In the genomic region with DNA sequence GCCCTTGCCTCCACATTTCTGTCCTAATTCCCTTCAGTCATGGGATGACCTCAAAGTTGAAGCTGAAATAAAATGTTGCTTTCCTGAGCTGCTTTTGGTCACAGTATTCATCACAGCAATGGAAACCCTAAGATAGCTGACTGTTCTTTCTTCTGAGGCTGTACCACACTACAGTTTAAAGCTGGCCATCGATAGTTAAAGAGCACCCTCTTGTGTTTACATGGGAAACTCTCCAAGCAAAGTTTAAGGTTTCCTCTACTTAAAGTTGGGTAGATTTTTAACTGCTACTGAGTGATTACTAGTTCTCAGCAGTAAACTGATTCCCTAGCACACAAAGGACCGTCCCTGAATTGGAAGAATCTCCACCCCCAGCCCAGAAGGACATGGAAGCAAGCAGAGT, we compare ENCODE assay signal across 9 mouse cellular contexts. TPM values are rescaled to one million over a fixed set of nuclear protein-coding genes. Genes with fewer than 3 reads are reported as not detected.
DNase-seq lines count a peak whose midpoint lies in the region; ATAC-seq and TF ChIP-seq lines count a peak whose summit lies in the region.
"Had no signal": no experiment of that assay in that cellular context is flagged by ENCODE, and none has a peak within 500 bp of the region (broad histone marks: within the 10 kb centered on the region; RNA-seq: fewer than 3 reads in every experiment).

No protein-coding gene starts in this region.

- 30% methylated on average over 2 of the region's 2 CpGs for WGBS in heart, adult 2 months
- WGBS in heart, embryonic 10.5 days, result 74% methylated on average over 2 of the region's 2 CpGs
- WGBS in liver, embryonic 16.5 days (ENCODE audit: insufficient replicate concordance), result 45% methylated on average over 2 of the region's 2 CpGs

- H3K9ac ChIP-seq in heart, adult 2 months (ENCODE audit: low read depth, low read length), result no peak overlapping the region
- H3K9ac ChIP-seq in liver, embryonic 16.5 days (ENCODE audit: low read depth, low read length), result no peak overlapping the region
- H3K9ac ChIP-seq: heart, embryonic 12.5 days had no signal

- no peak overlapping the region for H3K4me2 ChIP-seq in liver, embryonic 16.5 days (ENCODE audit: low read depth, low read length)
- H3K4me2 ChIP-seq: heart, embryonic 12.5 days had no signal

- H3K27ac ChIP-seq in heart, adult 2 months, result no peak overlapping the region
- no peak overlapping the region for H3K27ac ChIP-seq in heart, embryonic 10.5 days
- no peak overlapping the region for H3K27ac ChIP-seq in liver, embryonic 16.5 days (ENCODE audit: low read length)

- no peaks in the 10 kb centered on the region; the same call in 1 of the 2 replicates for H3K4me1 ChIP-seq in heart, adult 2 months (ENCODE audit: control insufficient read depth, insufficient read depth, low read length)
- H3K4me1 ChIP-seq in heart, embryonic 10.5 days, result no peaks in the 10 kb centered on the region
- peaks cover 2% of the 10 kb centered on the region for H3K4me1 ChIP-seq in liver, embryonic 16.5 days (ENCODE audit: control insufficient read depth, low read depth, low read length)
- H3K4me1 ChIP-seq: heart, embryonic 12.5 days had no signal

- H3K9me3 ChIP-seq in heart, embryonic 10.5 days, result no peaks in the 10 kb centered on the region
- H3K9me3 ChIP-seq in liver, embryonic 16.5 days (replicated peaks; ENCODE audit: control insufficient read depth, low read length), result no peaks in the 10 kb centered on the region
- H3K9me3 ChIP-seq: heart, embryonic 12.5 days had no signal

- TF ChIP-seq EP300 in heart, adult 2 months (IDR thresholded peaks at IDR 0.05; ENCODE audit: insufficient read depth, low read depth, low read length), result no peak

- H3K36me3 ChIP-seq in heart, adult 2 months (ENCODE audit: control insufficient read depth, insufficient read depth, low read length), result peaks cover 4% of the 10 kb centered on the region
- peaks cover 94% of the 10 kb centered on the region for H3K36me3 ChIP-seq in heart, embryonic 10.5 days
- H3K36me3 ChIP-seq in liver, embryonic 16.5 days (ENCODE audit: control insufficient read depth, insufficient read depth), result peaks cover 21% of the 10 kb centered on the region

- TF ChIP-seq CTCF in heart, adult 2 months (IDR thresholded peaks at IDR 0.05), result peak; percentile 72

- ATAC-seq in liver, embryonic 16.5 days (ENCODE audit: low read depth), result peak; percentile 47; the same call in 1 of the 2 replicates

- H3K27me3 ChIP-seq in heart, adult 2 months (ENCODE audit: control insufficient read depth, insufficient read depth, low read length), result no peaks in the 10 kb centered on the region
- H3K27me3 ChIP-seq in heart, embryonic 10.5 days (ENCODE audit: insufficient read depth, poor library complexity, severe bottlenecking), result no peaks in the 10 kb centered on the region
- no peaks in the 10 kb centered on the region for H3K27me3 ChIP-seq in liver, embryonic 16.5 days (ENCODE audit: control insufficient read depth, insufficient read depth, low read depth, low read length)
- H3K27me3 ChIP-seq: heart, embryonic 12.5 days had no signal

- H3K4me3 ChIP-seq in heart, adult 2 months, result no peak overlapping the region
- H3K4me3 ChIP-seq in heart, embryonic 10.5 days, result no peak overlapping the region
- H3K4me3 ChIP-seq in liver, embryonic 16.5 days (ENCODE audit: low read depth, low read length), result no peak overlapping the region
- H3K4me3 ChIP-seq: heart, embryonic 12.5 days had no signal

- DNase-seq in heart, adult 2 months, result no peak
- no peak for DNase-seq in heart, embryonic 10.5 days (ENCODE audit: low spot score)
- peak; percentile 77 for DNase-seq in 416B (ENCODE audit: low read depth)
- peak; percentile 39 for DNase-seq in R1 (ENCODE audit: low read depth, low spot score)
- no peak for DNase-seq in urinary bladder, postnatal 25 days (ENCODE audit: low spot score)
- no peak for DNase-seq in layer of hippocampus, postnatal 25 days (ENCODE audit: extremely low spot score in 1 of 2, low spot score in 1 of 2)
- no peak for DNase-seq in kidney, adult 11 months

- intact Hi-C loops in heart, adult 2 months (cut with DNase I), result loop anchor here (2.0 to 10.0 kb wide), 3 partner anchors 47 to 79 kb away; no protein-coding TSS in a partner anchor

- no peaks in the 10 kb centered on the region; the same call in 1 of the 2 replicates for H3K79me2 ChIP-seq in heart, adult 2 months (replicated peaks; ENCODE audit: control insufficient read depth, insufficient read depth, low read length)

- TF ChIP-seq POLR2A in heart, adult 2 months (IDR thresholded peaks at IDR 0.05; ENCODE audit: insufficient read depth, low read depth, low read length), result no peak

RNA-seq across cellular contexts. Expression of gene Sae1, which starts 13.9 kb away (rescaled TPM):
- total RNA-seq in heart, adult 2 months (2021), result 10 to 100 TPM; 33.0 to 36.1 TPM
- 23.4 and 45.3 TPM in 2 replicates for polyA plus RNA-seq in heart, adult 2 months (2012; rRNA removed)
- 302 and 359 TPM in 2 replicates for polyA plus RNA-seq in heart, embryonic 10.5 days (2016; fragmentation: Nextera tagmentation; extraction: Ambion mirVana)
- 84.3 and 90.7 TPM in 2 replicates for polyA plus RNA-seq in liver, embryonic 16.5 days (2015; fragmentation: Nextera tagmentation; extraction: Ambion mirVana)
- total RNA-seq in layer of hippocampus, postnatal 25 days (2021), result 100 to 1,000 TPM in 1 of 2 experiments, 10 to 100 TPM in 1; 90.9 to 105 TPM

RNA-seq across cellular contexts. Expression of gene Zc3h4, which starts 27.0 kb away (rescaled TPM):
- total RNA-seq in heart, adult 2 months (2021), result 10 to 100 TPM; 27.7 to 32.4 TPM
- polyA plus RNA-seq in heart, adult 2 months (2012; rRNA removed), result 17.7 and 17.8 TPM in 2 replicates
- polyA plus RNA-seq in heart, embryonic 10.5 days (2016; fragmentation: Nextera tagmentation; extraction: Ambion mirVana), result 12.9 and 19.4 TPM in 2 replicates
- 7.0 and 7.2 TPM in 2 replicates for polyA plus RNA-seq in liver, embryonic 16.5 days (2015; fragmentation: Nextera tagmentation; extraction: Ambion mirVana)
- 10 to 100 TPM; 54.0 to 59.3 TPM for total RNA-seq in layer of hippocampus, postnatal 25 days (2021)

Comparison
In these comparisons a context has a peak if more than half of its experiments do, and no peak if none do; other contexts are left out.
1. DNase-seq: peak in 416B (single experiment) and R1 (single experiment); none in heart, adult 2 months (0 of 2), heart, embryonic 10.5 days (single experiment), urinary bladder, postnatal 25 days (single experiment), layer of hippocampus, postnatal 25 days (0 of 2) and kidney, adult 11 months (single experiment).